22 mouse cellular contexts compared by ENCODE assay signal in the genomic region with DNA sequence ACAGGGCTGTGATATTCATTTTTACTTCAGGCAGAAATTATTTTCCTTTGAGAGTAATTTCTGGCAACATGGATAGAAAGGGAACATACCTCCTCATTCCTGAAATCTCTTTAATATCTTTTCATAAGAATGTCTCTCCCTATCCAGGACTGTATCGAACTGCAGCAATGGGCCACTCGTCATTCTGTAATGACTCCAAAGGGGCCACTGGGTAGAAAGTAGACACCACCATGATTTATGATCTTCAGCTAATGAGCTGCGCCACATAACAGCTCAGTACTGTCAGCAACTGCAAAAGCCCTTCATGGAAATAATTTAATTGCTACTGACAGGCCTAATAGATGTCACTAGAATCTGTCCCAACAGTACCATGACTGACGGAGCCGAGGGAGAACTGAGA.
A peak's percentile ranks its signal among the peaks of the same experiment; 100 is the strongest.
DNase-seq lines count a peak whose midpoint lies in the region; ATAC-seq and TF ChIP-seq lines count a peak whose summit lies in the region.
"Had no signal": no experiment of that assay in that cellular context is flagged by ENCODE, and none has a peak within 500 bp of the region (broad histone marks: within the 10 kb centered on the region; RNA-seq: fewer than 3 reads in every experiment).

No protein-coding gene starts in this region.

- TF ChIP-seq CTCF in gastrocnemius, adult 2 months (IDR thresholded peaks at IDR 0.05) = no peak
- no peak for TF ChIP-seq CTCF in hindbrain, postnatal 0 days (IDR thresholded peaks at IDR 0.05; ENCODE audit: low read depth)

- peak overlapping the region; percentile 57 for H3K27ac ChIP-seq in gastrocnemius, adult 2 months
- H3K27ac ChIP-seq in hindbrain, embryonic 13.5 days = peak overlapping the region; percentile 5; the same call in 1 of the 2 replicates
- no peak overlapping the region for H3K27ac ChIP-seq in hindbrain, embryonic 10.5 days
- H3K27ac ChIP-seq in hindbrain, postnatal 0 days = no peak overlapping the region
- H3K27ac ChIP-seq: embryonic facial prominence, embryonic 10.5 days; embryonic facial prominence, embryonic 13.5 days; forebrain, embryonic 12.5 days; forebrain, embryonic 15.5 days; heart, embryonic 13.5 days had no signal

- no peak for ATAC-seq in hindbrain, embryonic 13.5 days (ENCODE audit: low FRiP score)
- ATAC-seq in hindbrain, postnatal 0 days = peak; percentile 55; the same call in 1 of the 2 replicates
- ATAC-seq: activated CD4-positive, CD25-positive, alpha-beta regulatory T cell, adult 4 months; forebrain, embryonic 15.5 days; intestine, postnatal 0 days had no signal

- no peak overlapping the region for H3K9ac ChIP-seq in hindbrain, embryonic 13.5 days
- no peak overlapping the region for H3K9ac ChIP-seq in hindbrain, postnatal 0 days (replicated peaks; ENCODE audit: low read length)
- H3K9ac ChIP-seq: embryonic facial prominence, embryonic 13.5 days; forebrain, embryonic 12.5 days; forebrain, embryonic 15.5 days; heart, embryonic 13.5 days had no signal

- no peak overlapping the region for H3K4me2 ChIP-seq in hindbrain, embryonic 13.5 days
- H3K4me2 ChIP-seq in hindbrain, postnatal 0 days (ENCODE audit: low read depth, low read length) = no peak overlapping the region
- H3K4me2 ChIP-seq: embryonic facial prominence, embryonic 13.5 days; forebrain, embryonic 12.5 days; forebrain, embryonic 15.5 days; heart, embryonic 13.5 days had no signal

- WGBS in hindbrain, embryonic 13.5 days = 55% methylated on average over 5 of the region's 5 CpGs
- WGBS in hindbrain, embryonic 10.5 days = 88% methylated on average over 5 of the region's 5 CpGs
- 71% methylated on average over 5 of the region's 5 CpGs for WGBS in hindbrain, postnatal 0 days

- no peaks in the 10 kb centered on the region for H3K27me3 ChIP-seq in hindbrain, embryonic 13.5 days
- no peaks in the 10 kb centered on the region for H3K27me3 ChIP-seq in hindbrain, embryonic 10.5 days (ENCODE audit: insufficient read depth, poor library complexity, severe bottlenecking)
- no peaks in the 10 kb centered on the region for H3K27me3 ChIP-seq in hindbrain, postnatal 0 days (ENCODE audit: insufficient read depth, low read length)
- H3K27me3 ChIP-seq: embryonic facial prominence, embryonic 13.5 days; forebrain, embryonic 12.5 days; forebrain, embryonic 15.5 days; heart, embryonic 13.5 days had no signal

- H3K9me3 ChIP-seq in hindbrain, embryonic 13.5 days = no peaks in the 10 kb centered on the region
- H3K9me3 ChIP-seq in hindbrain, embryonic 10.5 days = no peaks in the 10 kb centered on the region
- H3K9me3 ChIP-seq in hindbrain, postnatal 0 days (ENCODE audit: low read length) = no peaks in the 10 kb centered on the region
- H3K9me3 ChIP-seq: embryonic facial prominence, embryonic 10.5 days; embryonic facial prominence, embryonic 13.5 days; forebrain, embryonic 12.5 days; forebrain, embryonic 15.5 days; heart, embryonic 13.5 days had no signal

- H3K4me1 ChIP-seq in hindbrain, embryonic 13.5 days (replicated peaks) = peaks cover 15% of the 10 kb centered on the region
- no peaks in the 10 kb centered on the region for H3K4me1 ChIP-seq in hindbrain, embryonic 10.5 days (replicated peaks)
- H3K4me1 ChIP-seq in hindbrain, postnatal 0 days (ENCODE audit: insufficient read depth, low read length) = no peaks in the 10 kb centered on the region
- H3K4me1 ChIP-seq: embryonic facial prominence, embryonic 10.5 days; embryonic facial prominence, embryonic 13.5 days; forebrain, embryonic 12.5 days; forebrain, embryonic 15.5 days had no signal

- no peak for DNase-seq in gastrocnemius, adult 2 months
- DNase-seq in gastrocnemius, postnatal 10 days = no peak
- no peak for DNase-seq in hindbrain, embryonic 10.5 days (ENCODE audit: low spot score)
- DNase-seq in hindbrain, postnatal 0 days (ENCODE audit: low spot score) = no peak
- DNase-seq in lung, postnatal 10 days = no peak
- DNase-seq: adrenal gland, adult 8-10 months; adrenal gland, postnatal 25 days; cerebellum, adult 11-12 months; cerebellum, adult 8-10 months; cerebellum, postnatal 10 days; cerebellum, postnatal 36 days; embryo, embryonic 11 days; heart, postnatal 4 days had no signal

- H3K4me3 ChIP-seq in gastrocnemius, adult 2 months = no peak overlapping the region
- H3K4me3 ChIP-seq in hindbrain, embryonic 13.5 days = no peak overlapping the region
- no peak overlapping the region for H3K4me3 ChIP-seq in hindbrain, embryonic 10.5 days
- no peak overlapping the region for H3K4me3 ChIP-seq in hindbrain, postnatal 0 days (ENCODE audit: low read length)
- H3K4me3 ChIP-seq: embryonic facial prominence, embryonic 10.5 days; embryonic facial prominence, embryonic 13.5 days; erythroblast, embryonic 14.5 days; forebrain, embryonic 12.5 days; forebrain, embryonic 15.5 days; heart, embryonic 13.5 days had no signal

- intact Hi-C loops in gastrocnemius, adult 2 months (cut with DNase I) = no loop called here

- no peaks in the 10 kb centered on the region for H3K36me3 ChIP-seq in hindbrain, embryonic 13.5 days
- no peaks in the 10 kb centered on the region for H3K36me3 ChIP-seq in hindbrain, embryonic 10.5 days
- H3K36me3 ChIP-seq in hindbrain, postnatal 0 days (ENCODE audit: insufficient read depth, low read length) = no peaks in the 10 kb centered on the region
- H3K36me3 ChIP-seq: embryonic facial prominence, embryonic 10.5 days; forebrain, embryonic 12.5 days; forebrain, embryonic 15.5 days had no signal

Comparison
In these comparisons a context has a peak if more than half of its experiments do, and no peak if none do; other contexts are left out.
1. H3K27ac ChIP-seq: peak in gastrocnemius, adult 2 months (single experiment) and hindbrain, embryonic 13.5 days (single experiment); none in hindbrain, embryonic 10.5 days (single experiment) and hindbrain, postnatal 0 days (single experiment).